Mouse (Mus musculus): Measurements from ENCODE around the gene Odam.

The Odam gene

GRCm38 (mm10) chr5:87884729-87885128, at the start of gene Odam:
TSS of gene Odam (plus strand) at chr5:87885029.
- DNase-seq = no peak

DNA sequence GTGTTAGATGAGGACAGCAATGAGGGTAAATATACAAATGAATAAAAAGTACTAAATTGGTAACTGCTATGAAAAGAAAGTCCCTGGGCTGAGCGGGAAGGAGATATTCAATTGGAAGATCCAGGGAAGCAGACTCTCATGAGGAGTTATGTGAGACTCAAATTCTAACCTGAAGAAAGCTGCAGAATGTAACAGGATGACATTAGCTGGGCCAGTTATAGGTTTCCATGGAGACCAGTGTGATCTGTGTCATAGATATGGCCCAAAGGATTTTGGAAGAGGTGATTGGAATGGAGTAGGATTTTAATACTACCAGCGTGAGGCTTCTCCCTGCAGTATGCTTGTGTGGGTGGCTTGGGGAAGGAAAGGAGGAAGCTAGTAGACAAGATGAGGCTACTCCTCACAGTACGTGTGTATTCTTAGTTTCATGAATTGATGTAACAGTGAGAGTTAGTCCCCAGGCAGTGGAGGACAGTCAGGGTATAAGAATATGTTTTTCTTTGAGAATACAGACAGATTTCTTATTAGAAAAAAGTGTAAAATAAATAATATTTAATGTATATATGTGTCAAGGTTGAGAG, 29.6 kb upstream of the Odam start:
- no peak for DNase-seq

DNA sequence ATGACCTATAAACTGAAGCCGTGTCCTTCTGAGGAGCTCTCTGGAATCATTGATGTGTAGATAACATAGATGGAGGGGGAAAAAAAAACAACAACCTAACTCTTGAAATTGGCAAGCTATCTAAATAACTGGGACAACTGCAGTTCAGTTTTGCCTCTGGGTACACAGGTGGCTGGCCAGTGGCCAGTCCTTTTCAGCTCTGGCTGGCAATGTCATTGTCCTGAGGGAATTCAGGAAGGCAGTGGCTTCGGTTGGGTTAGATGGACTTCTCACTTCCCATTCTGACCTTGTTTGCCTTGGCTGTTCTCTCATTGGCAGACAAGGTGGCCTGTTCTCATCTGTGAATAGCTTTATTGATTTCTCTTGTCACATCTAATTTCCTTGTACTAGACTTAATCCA, 14.7 kb upstream of the Odam start:
- DNase-seq = peak; percentile 17

- DNase-seq = no peak
Measured at GRCm38 (mm10) chr5:87871423-87871822, 13.4 kb upstream of the Odam start.

GRCm38 (mm10) chr5:87925372-87925771, 40.5 kb downstream of the Odam start, which contains the start of gene Csn3:
TSS of gene Csn3 (plus strand) at chr5:87925579.
- DNase-seq = no peak

GRCm38 (mm10) chr5:87931603-87932002, 46.8 kb downstream of the Odam start:
- DNase-seq = no peak

DNA sequence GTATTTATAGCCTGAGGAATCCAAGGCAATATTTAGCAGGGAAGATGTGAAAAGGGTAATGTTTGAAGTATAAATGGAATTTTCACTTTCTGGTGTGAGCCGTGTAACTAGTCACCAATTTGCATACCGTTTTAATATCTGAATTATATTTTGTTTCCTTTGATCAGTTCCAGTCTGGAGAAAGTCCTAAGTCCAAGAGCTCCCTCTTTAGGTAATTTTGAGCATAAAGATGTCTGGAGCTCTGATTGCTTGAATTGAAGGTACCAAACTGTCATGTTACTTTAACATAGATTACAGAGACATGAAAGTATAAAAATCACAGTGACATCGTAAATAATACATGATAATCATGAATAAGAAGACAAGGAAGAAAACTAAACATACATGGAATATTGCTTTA, 55.9 kb downstream of the Odam start:
- DNase-seq = no peak

DNA sequence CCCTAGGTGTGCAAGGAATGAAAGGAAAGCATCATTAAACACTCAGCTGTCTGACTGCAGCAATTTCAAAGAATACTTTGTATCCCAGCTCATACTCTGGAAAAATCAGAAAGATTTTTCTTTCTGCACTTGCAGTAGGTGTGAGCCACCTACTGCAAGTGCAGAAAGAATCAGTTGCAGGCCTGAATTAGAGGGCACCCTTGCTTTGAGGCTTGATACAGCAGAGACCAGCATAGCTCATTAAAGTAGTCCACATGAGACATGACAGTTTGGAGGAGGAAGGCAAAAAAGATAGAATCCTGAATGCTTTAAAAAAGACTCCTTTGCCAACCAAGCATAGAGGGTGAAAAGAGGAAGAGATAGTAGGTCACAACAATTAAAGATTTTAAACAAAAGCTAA, 57.7 kb downstream of the Odam start:
- no peak for DNase-seq

Measured in kidney, adult 11 months (tissue).